Mouse (Mus musculus) bone marrow, adult 2 months (tissue): ENCODE results near the gene Angptl8. TPM values are rescaled to one million over a fixed set of nuclear protein-coding genes. Genes with fewer than 3 reads are reported as not detected.

Experiments used
- H3K27ac ChIP-seq: fragments of 200-500 bp; 2 replicates; pipeline ENCODE4 v1.5.1; 2012; ENCODE audit warnings: low read depth, mild to moderate bottlenecking, control low read depth, inconsistent platforms, low read length; ENCODE audit not compliant: control insufficient read depth, poor library complexity, insufficient read depth
- H3K4me1 ChIP-seq: fragments of 200-500 bp; 2 replicates; pipeline ENCODE4 v1.6.1; 2011; ENCODE audit warnings: low read length; ENCODE audit not compliant: control insufficient read depth, insufficient read depth
- H3K4me3 ChIP-seq: fragments of 200-500 bp; replicated peaks from 2 replicates; pipeline ENCODE3; 2011; ENCODE audit warnings: mild to moderate bottlenecking, low read depth, low read length, control low read depth; ENCODE audit not compliant: control insufficient read depth
- CTCF ChIP-seq: fragments of 200-500 bp; IDR thresholded peaks from 2 replicates; pipeline ENCODE4 v1.5.1; 2011; ENCODE audit warnings: low read length, control low read depth; ENCODE audit not compliant: control insufficient read depth, insufficient read depth
- POLR2A ChIP-seq: fragments of 200-500 bp; IDR thresholded peaks from 2 replicates; pipeline ENCODE4 v1.6.1; 2011; ENCODE audit warnings: low read depth, mild to moderate bottlenecking, control low read depth, low read length, borderline replicate concordance; ENCODE audit not compliant: control insufficient read depth
- WGBS: fragments of 180-500 bp; shearing (Covaris S2); methylation state at CpG from one replicate; pipeline ENCODE4 v1.1.7; 2018; 5-methylcytosine and 5-hydroxymethylcytosine counted together
- polyA plus RNA-seq: library from polyadenylated mRNA; stranded (reverse); fragments of >200 nt; gene quantifications from 2 replicates; pipeline ENCODE4 v1.2.4, GENCODE M21; 2011; ENCODE audit warnings: low replicate concordance; ENCODE audit not compliant: missing spikeins, insufficient read depth, insufficient read length

Gene Angptl8
- polyA plus RNA-seq, 1 experiment: not detected

- H3K4me1 ChIP-seq: peaks cover 2% of the 10 kb centered on the region
- TF ChIP-seq POLR2A (no peak), CTCF (no peak)
- no peak overlapping the region for H3K27ac ChIP-seq
- H3K4me3 ChIP-seq: no peak overlapping the region
- 91% methylated on average over 25 of the region's 25 CpGs for WGBS
Measured at GRCm38 (mm10) chr9:21794925-21795324, 40.4 kb upstream of the Angptl8 start.

DNA sequence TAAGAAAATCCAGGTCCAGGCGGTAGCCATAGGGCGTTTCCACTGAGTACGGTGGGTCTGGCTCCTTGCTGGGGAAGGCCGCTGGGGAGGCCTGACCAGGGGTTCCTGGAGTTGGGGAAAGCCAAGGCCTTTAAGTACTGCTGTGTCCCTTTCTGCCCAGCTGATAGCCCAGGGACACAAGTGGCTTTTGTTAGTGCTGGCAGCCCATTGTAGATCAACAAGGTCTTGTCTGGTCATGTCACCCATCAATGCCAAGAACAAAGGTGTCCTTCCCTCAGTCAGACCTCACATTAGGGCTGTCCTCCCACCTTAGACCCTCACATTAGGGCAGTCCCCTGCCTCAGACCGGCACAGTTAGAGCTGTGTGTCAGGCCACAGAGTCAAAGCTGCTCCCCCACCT, 39.7 kb upstream of the Angptl8 start:
- WGBS: 93% methylated on average over 5 of the region's 5 CpGs
- Histone ChIP-seq H3K4me1 (peaks cover 2% of the 10 kb centered on the region), H3K4me3 (no peak overlapping the region), H3K27ac (no peak overlapping the region)
- no peak for TF ChIP-seq CTCF
- no peak for TF ChIP-seq POLR2A

DNA sequence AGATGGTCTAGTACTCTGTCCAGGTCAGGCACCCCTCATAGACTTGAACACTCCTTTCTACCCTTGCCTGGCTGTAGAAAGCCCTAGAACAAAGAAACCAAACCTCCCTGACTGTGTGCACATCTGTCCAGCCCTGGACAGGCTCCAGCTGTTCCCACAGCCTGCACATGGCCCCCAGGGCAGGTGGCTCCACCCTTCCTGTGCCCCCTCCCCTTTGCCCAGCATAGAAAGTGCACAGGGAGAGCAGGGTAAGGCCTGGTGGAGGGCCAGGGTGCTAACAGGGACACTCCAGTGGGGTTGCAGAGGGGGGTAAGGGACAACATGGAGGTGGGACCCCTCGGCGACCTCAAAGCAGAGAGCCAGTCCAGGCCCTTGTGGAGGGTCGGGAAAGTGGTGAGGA, 39.1 kb upstream of the Angptl8 start:
- H3K4me3 ChIP-seq: no peak overlapping the region

DNA sequence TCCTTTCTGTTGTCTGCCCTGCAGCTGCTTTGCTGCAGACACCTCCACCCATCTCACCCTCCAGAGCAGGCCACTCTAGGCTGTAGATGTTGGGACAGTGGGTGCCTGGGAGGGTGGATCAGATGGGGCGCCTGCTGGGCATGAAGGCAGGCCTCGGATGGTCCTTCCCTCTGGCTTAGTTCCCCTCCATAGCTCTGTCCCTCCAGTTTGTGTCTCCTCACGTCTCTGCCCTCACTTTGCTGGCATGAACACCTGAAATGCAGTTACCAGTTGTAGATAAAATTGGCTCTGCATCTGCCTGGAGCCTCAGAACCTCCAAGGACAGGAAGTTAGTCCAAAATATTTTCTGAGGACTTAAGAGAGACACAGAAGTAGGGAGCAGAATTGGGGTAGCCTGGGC, 38.4 kb upstream of the Angptl8 start:
- Histone ChIP-seq H3K4me1 (peaks cover 2% of the 10 kb centered on the region), H3K4me3 (no peak overlapping the region), H3K27ac (no peak overlapping the region)
- TF ChIP-seq POLR2A: no peak
- no peak for TF ChIP-seq CTCF
- WGBS: 51% methylated on average over 3 of the region's 3 CpGs

More for the DNA sequence above, 39.1 kb upstream of the Angptl8 start:
- 27% methylated on average over 3 of the region's 3 CpGs for WGBS
- H3K27ac ChIP-seq: no peak overlapping the region; the same call in 1 of the 2 replicates
- TF ChIP-seq CTCF: no peak
- TF ChIP-seq POLR2A: no peak
- H3K4me1 ChIP-seq: peaks cover 2% of the 10 kb centered on the region

- Histone ChIP-seq H3K4me1 (peaks cover 2% of the 10 kb centered on the region), H3K27ac (no peak overlapping the region), H3K4me3 (peak overlapping the region; percentile 73)
- TF ChIP-seq CTCF: no peak
- no peak for TF ChIP-seq POLR2A
- WGBS: 1% methylated on average over 23 of the region's 26 CpGs
Measured at GRCm38 (mm10) chr9:21797921-21798344, 37.4 kb upstream of the Angptl8 start.

GRCm38 (mm10) chr9:21798345-21799009, 36.8 kb upstream of the Angptl8 start, which contains the start of gene Kank2:
TSS of gene Kank2 (minus strand) at chr9:21798744.
- H3K27ac ChIP-seq: no peak within 1 kb of the TSS; the same call in 1 of the 2 replicates
- WGBS: under 1% methylated on average over 52 of the region's 52 CpGs

DNA sequence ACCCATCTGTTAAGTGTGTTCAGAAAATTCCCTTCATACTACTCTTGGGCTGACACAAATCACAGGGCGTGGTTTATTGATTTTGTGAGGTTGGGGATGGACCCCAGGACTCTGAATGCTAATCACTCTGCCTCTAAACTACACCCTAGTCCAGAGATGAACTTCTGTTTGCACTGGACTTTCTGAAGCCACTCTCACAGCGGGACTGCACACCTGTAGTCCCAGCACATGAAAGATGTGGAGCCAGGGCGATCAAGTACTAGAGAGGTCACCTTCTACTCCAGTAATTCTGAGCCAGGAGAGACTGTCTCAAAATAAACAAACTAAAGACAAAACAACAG, 36.3 kb upstream of the Angptl8 start:
- H3K4me3 ChIP-seq: no peak overlapping the region
- WGBS: 71% methylated on average over 3 of the region's 3 CpGs
- TF ChIP-seq CTCF (no peak), POLR2A (no peak)
- no peak overlapping the region for H3K27ac ChIP-seq
- H3K4me1 ChIP-seq: peaks cover 2% of the 10 kb centered on the region

More at GRCm38 (mm10) chr9:21798345-21799009, 36.8 kb upstream of the Angptl8 start, which contains the start of gene Kank2:
- TF ChIP-seq CTCF: no peak
- no peak for TF ChIP-seq POLR2A
- Histone ChIP-seq H3K4me3 (peak within 1 kb of the TSS; percentile 73), H3K4me1 (peaks cover 2% of the 10 kb centered on the region)

- peaks cover 2% of the 10 kb centered on the region for H3K4me1 ChIP-seq
- WGBS: 82% methylated on average over 7 of the region's 7 CpGs
Measured at GRCm38 (mm10) chr9:21801121-21801520, 34.2 kb upstream of the Angptl8 start.

More at GRCm38 (mm10) chr9:21801121-21801520, 34.2 kb upstream of the Angptl8 start:
- Histone ChIP-seq H3K4me3 (no peak overlapping the region), H3K27ac (no peak overlapping the region)
- no peak for TF ChIP-seq POLR2A
- TF ChIP-seq CTCF: no peak
